Mouse (Mus musculus) neural tube, embryonic 15.5 days (tissue): Measurements from ENCODE around the gene Med24. TPM values are rescaled to one million over a fixed set of nuclear protein-coding genes. Genes with fewer than 3 reads are reported as not detected.

ENCODE experiments used
- ATAC-seq: fragments of 200-750 bp; cut with Nextera tagmentation; 2 replicates; pipeline ENCODE4 v1.8.0; 2017; ENCODE audit warnings: mild to moderate bottlenecking, moderate TSS enrichment, moderate library complexity; ENCODE audit not compliant: low FRiP score
- H3K27ac ChIP-seq: fragments of 300-500 bp; sonication (generic); replicated peaks from 2 replicates; pipeline ENCODE4 v1.5.1; 2015; ENCODE audit warnings: mild to moderate bottlenecking, inconsistent platforms
- H3K27me3 ChIP-seq: fragments of 300-500 bp; sonication (generic); replicated peaks from 2 replicates; pipeline ENCODE4 v1.6.1; 2015; ENCODE audit warnings: inconsistent platforms
- H3K36me3 ChIP-seq: fragments of 300-500 bp; sonication (generic); 2 replicates; pipeline ENCODE4 v1.6.1; 2015; ENCODE audit warnings: inconsistent platforms
- H3K4me1 ChIP-seq: fragments of 300-500 bp; sonication (generic); 2 replicates; pipeline ENCODE4 v1.6.1; 2015; ENCODE audit warnings: inconsistent platforms
- H3K4me2 ChIP-seq: fragments of 300-500 bp; sonication (generic); 2 replicates; pipeline ENCODE4 v1.6.1; 2015; ENCODE audit warnings: inconsistent platforms, mild to moderate bottlenecking, moderate library complexity
- H3K4me3 ChIP-seq: fragments of 300-500 bp; sonication (generic); replicated peaks from 2 replicates; pipeline ENCODE4 v1.5.1; 2015; ENCODE audit warnings: mild to moderate bottlenecking, inconsistent platforms
- H3K9ac ChIP-seq: fragments of 300-500 bp; sonication (generic); replicated peaks from 2 replicates; pipeline ENCODE4 v1.6.1; 2015; ENCODE audit warnings: mild to moderate bottlenecking, inconsistent platforms
- H3K9me3 ChIP-seq: fragments of 300-500 bp; sonication (generic); replicated peaks from 2 replicates; pipeline ENCODE4 v1.6.1; 2016; ENCODE audit warnings: inconsistent platforms
- WGBS: fragments of 180-500 bp; shearing (Covaris S2); methylation state at CpG from one replicate; pipeline ENCODE4 v1.1.7; 2015; ENCODE audit warnings: mixed read lengths; 5-methylcytosine and 5-hydroxymethylcytosine counted together
- polyA plus RNA-seq: library from polyadenylated mRNA; unstranded; fragments of >200 nt; fragmentation: Nextera tagmentation; extraction: Ambion mirVana; gene quantifications from 2 replicates; pipeline ENCODE4 v1.2.1, GENCODE M21; 2015

Med24 gene
- polyA plus RNA-seq, 1 experiment from 2014 or later: 59.6 TPM

DNA sequence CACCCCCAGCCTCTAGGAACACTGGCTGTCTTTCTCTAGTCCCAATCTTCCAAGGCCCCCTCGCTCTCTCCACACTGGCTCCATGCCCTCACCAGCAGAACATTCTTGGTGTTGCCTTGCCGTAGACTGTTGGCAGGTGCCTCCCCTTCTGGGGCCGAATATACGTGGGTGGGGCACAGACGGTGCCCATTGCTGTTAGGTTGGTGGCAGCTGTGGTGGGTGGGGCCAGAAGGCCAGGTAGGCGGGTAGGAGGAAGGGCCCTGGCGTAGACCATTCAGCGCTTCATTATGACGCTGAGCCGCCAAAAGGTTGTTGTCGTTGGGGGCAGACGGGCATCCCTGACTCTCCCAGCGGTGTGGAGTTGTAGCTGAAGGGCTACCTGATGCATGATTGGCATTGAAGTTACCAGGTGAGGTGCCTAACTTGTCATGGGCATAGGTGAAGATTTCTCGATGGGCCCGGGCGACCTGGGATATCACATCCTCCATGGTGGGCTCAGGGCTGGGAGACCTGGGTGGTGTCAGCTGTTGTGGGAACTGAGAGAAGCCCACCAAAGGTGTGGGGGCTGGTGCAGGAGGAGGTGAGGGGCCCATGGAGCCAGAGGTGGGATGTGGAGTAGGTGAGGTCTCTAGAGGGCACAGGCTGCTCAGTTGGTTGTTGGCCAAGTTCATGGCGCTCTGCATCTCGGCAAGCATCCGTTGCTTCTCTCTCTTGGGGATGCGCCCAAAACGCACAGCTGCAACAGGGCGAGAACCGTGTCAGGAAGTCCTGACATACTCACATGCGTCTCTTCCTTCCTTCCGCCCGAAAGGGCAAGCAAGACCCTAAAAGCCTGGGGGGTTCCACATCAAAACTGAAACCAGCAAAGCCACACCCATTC lies 41.1 kb upstream of the Med24 start:
- Histone ChIP-seq H3K9ac (no peak overlapping the region), H3K27me3 (no peaks in the 10 kb centered on the region), H3K4me1 (peaks cover 74% of the 10 kb centered on the region), H3K4me2 (no peak overlapping the region), H3K36me3 (peaks cover 29% of the 10 kb centered on the region), H3K9me3 (no peaks in the 10 kb centered on the region), H3K4me3 (no peak overlapping the region), H3K27ac (no peak overlapping the region)
- 92% methylated on average over 26 of the region's 26 CpGs for WGBS
- ATAC-seq: no peak

DNA sequence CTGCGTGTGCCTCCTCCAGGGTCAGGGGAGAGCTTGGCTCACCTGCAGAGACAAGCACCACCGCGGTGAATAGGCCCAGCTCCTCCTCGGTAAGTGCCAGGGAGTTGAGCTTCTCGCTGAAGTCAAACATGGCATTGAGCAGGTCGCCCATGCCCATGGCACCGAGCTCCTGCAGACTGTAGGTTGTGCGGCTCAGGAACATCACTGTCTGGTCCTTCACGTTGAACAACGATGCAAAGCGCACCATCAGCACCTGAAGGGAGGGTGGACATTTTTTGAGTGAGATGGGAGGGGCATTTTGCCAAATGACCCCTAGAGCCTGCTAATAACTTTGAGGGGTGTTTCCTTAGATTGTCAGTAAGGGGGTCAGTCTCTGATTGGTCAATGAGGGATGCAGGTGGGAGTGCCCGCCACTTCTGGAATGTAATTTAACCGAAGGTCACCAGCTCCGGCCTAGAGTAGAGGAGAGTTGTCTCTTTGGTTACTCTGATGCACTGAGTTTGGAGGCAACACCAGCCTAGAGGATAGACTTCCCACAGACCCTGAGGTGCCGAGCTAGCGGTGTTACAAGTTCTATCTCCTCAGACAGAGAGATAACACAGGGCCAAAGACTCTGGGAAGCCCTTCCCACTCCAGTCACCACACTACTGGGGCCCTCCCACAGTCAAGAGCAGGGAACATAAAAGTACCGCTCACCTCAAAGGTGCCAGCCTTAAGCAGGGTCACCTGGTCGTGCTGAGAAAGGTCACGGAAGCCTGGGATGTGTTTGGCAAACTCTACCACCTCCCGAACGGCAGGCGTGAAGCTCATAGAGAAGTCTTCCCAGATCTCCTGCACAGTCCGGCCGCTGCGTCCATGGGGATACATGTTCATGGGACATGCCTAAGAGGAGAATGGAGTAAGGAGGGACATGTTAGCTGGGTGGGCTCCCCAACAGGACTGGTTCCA lies 40.0 kb upstream of the Med24 start:
- no peaks in the 10 kb centered on the region for H3K9me3 ChIP-seq
- H3K4me3 ChIP-seq: no peak overlapping the region
- WGBS: 90% methylated on average over 25 of the region's 25 CpGs
- H3K4me2 ChIP-seq: no peak overlapping the region
- no peaks in the 10 kb centered on the region for H3K27me3 ChIP-seq
- H3K27ac ChIP-seq: peak overlapping the region; percentile 82
- no peak for ATAC-seq
- H3K4me1 ChIP-seq: peaks cover 68% of the 10 kb centered on the region
- peaks cover 38% of the 10 kb centered on the region for H3K36me3 ChIP-seq
- no peak overlapping the region for H3K9ac ChIP-seq

DNA sequence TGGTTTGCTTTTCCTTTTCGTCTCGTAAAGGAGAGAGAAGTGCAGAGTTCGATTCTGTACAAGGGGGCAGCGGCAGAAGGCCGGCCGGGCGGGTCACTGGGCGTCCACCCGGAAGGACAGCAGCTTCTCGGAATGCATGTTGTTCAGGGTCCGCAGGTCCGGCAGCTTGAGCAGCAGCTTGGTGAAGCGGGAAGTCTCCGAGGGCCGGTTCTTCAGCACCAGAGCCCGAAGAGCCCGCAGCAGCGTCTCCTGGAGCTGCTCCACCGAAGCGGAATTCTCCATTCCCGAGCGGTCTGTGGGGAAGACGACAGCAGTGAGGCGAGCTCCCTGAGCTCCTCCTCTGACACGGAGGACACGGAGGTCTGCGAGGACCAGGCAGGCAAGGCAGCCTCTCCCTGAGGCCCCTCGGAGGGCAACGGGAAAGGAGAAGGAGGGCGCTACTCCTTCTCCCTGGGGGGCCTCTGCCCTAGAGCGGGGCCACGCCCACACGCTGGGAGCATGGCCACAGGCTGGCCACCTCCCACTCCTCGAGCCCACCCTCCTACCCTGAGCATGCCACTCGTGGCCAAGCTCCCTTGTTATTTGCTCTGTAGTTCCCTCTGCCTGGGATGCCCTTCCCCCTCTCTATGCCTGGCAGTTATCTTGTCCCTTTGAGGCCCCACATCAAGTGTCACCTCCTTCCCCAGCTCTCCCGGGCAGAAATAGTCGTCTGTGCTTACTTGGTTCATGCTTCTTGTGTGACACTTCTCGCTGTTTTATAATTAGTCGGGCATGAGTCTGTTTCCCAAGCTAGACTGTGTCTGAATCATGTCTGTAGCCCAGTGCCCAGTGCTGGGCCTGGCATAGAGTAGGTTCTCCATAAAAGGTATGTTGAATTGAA lies 39.1 kb upstream of the Med24 start:
- Histone ChIP-seq H3K4me3 (peak overlapping the region; percentile 9; the same call in 1 of the 2 replicates), H3K4me2 (peak overlapping the region; percentile 41), H3K4me1 (peaks cover 59% of the 10 kb centered on the region), H3K36me3 (peaks cover 47% of the 10 kb centered on the region), H3K27ac (peak overlapping the region; percentile 82), H3K9ac (no peak overlapping the region; the same call in 1 of the 2 replicates), H3K9me3 (no peaks in the 10 kb centered on the region), H3K27me3 (no peaks in the 10 kb centered on the region)
- no peak for ATAC-seq
- 23% methylated on average over 39 of the region's 39 CpGs for WGBS

DNA sequence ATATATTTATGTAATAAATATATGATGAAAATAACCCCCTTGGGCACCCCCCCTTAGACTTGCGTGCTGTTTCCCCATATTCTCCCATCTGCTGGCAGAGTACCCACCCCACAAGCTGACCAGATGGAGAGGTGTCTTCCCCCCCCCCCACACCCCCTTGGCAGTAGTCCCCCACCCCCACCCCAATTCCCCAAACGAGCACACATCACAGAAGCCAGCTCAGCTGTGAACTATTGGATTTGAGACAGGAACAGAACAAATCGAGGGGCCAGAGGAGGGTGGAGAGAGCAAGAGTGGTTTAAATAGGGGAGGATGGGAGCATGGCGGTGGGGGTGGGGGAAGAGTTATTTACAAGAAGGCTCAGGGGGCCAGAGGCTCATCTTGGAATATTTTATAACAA lies 38.5 kb upstream of the Med24 start:
- H3K9me3 ChIP-seq: no peaks in the 10 kb centered on the region
- peaks cover 52% of the 10 kb centered on the region for H3K4me1 ChIP-seq
- H3K4me2 ChIP-seq: peak overlapping the region; percentile 41
- 11% methylated on average over 4 of the region's 4 CpGs for whole genome bisulfite sequencing
- H3K27me3 ChIP-seq: no peaks in the 10 kb centered on the region
- H3K36me3 ChIP-seq: peaks cover 53% of the 10 kb centered on the region
- no peak for ATAC-seq
- peak overlapping the region; percentile 82 for H3K27ac ChIP-seq
- peak overlapping the region; percentile 9; the same call in 1 of the 2 replicates for H3K4me3 ChIP-seq
- no peak overlapping the region for H3K9ac ChIP-seq

DNA sequence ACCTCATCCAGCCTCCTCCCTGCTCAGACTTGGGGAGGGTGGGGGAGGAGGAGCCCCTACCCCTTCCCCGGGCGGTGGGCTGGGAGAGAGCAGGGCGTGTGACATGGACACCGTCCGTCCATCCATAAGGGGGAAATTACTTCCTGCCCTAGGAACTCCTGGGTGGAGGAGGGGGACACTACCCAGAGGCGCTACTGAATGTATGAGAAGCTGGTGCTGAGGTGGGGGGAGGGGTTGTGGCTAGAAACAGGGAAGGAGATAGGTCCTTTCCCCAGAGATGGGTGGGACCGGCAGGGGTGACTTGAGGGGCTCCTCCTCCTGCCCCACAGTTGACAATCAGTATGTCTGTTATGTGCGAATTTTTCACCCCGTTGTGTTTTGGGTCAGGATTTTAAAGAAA lies 38.0 kb upstream of the Med24 start:
- H3K27me3 ChIP-seq: no peaks in the 10 kb centered on the region
- no peak for ATAC-seq
- peaks cover 48% of the 10 kb centered on the region for H3K4me1 ChIP-seq
- WGBS: 16% methylated on average over 9 of the region's 9 CpGs
- H3K4me2 ChIP-seq: 0 out of 2 replicates have a peak overlapping the region, but pooled peaks have one; percentile 7
- peak overlapping the region; percentile 82; the same call in 1 of the 2 replicates for H3K27ac ChIP-seq
- no peak overlapping the region for H3K9ac ChIP-seq
- H3K9me3 ChIP-seq: no peaks in the 10 kb centered on the region
- no peak overlapping the region for H3K4me3 ChIP-seq
- H3K36me3 ChIP-seq: peaks cover 56% of the 10 kb centered on the region

DNA sequence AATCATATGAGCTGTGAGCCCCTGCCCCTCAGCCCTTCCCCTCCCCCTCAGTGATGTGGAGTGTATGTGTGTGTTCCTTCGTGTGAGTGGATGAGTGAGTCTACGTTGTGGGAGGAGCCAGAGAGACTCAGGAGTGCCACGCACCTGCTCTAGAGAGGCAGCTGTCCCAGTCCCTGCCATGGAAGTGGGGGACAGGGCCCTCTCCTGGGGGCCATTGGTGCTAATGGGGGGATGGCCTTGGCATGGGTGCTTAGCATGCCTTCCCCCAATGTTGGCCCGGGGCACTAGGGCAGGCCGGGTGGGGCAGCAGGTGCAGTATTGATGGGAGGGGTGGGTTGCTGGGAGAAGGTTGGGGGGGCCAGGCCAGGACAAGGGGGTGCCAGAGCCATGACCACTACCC lies 37.6 kb upstream of the Med24 start:
- peak overlapping the region; percentile 60; the same call in 1 of the 2 replicates for H3K27ac ChIP-seq
- H3K4me1 ChIP-seq: peaks cover 43% of the 10 kb centered on the region
- peaks cover 61% of the 10 kb centered on the region for H3K36me3 ChIP-seq
- ATAC-seq: 0 out of 2 replicates have a peak, but pooled peaks have one; percentile 6
- H3K4me3 ChIP-seq: no peak overlapping the region
- H3K4me2 ChIP-seq: 0 out of 2 replicates have a peak overlapping the region, but pooled peaks have one; percentile 7
- H3K9me3 ChIP-seq: no peaks in the 10 kb centered on the region
- 23% methylated on average over 5 of the region's 5 CpGs for WGBS
- H3K27me3 ChIP-seq: no peaks in the 10 kb centered on the region
- no peak overlapping the region; the same call in 1 of the 2 replicates for H3K9ac ChIP-seq

DNA sequence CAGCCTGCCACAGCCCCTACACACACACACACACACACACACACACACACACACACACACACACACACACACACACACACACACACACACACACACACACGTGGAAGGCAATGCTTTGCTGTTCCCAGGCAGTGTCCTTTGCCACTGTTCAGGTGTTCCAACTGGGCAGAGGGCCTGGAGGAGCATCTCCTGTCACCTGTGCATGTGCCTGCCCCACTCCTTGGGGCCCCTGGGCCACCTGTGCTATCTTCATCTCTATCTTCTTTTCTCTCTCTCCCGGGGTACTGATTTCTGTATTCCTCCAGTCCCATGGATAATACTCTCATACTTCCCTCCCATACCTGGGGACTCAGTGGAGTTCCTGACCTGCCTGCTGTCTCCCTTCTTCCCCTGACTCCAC lies 37.1 kb upstream of the Med24 start:
- Histone ChIP-seq H3K9me3 (no peaks in the 10 kb centered on the region), H3K4me2 (no peak overlapping the region), H3K27ac (peak overlapping the region; percentile 60; the same call in 1 of the 2 replicates), H3K9ac (no peak overlapping the region; the same call in 1 of the 2 replicates), H3K4me1 (peaks cover 41% of the 10 kb centered on the region), H3K4me3 (no peak overlapping the region), H3K36me3 (peaks cover 64% of the 10 kb centered on the region), H3K27me3 (no peaks in the 10 kb centered on the region)
- no peak for ATAC-seq
- WGBS: 19% methylated on average over 2 of the region's 2 CpGs

DNA sequence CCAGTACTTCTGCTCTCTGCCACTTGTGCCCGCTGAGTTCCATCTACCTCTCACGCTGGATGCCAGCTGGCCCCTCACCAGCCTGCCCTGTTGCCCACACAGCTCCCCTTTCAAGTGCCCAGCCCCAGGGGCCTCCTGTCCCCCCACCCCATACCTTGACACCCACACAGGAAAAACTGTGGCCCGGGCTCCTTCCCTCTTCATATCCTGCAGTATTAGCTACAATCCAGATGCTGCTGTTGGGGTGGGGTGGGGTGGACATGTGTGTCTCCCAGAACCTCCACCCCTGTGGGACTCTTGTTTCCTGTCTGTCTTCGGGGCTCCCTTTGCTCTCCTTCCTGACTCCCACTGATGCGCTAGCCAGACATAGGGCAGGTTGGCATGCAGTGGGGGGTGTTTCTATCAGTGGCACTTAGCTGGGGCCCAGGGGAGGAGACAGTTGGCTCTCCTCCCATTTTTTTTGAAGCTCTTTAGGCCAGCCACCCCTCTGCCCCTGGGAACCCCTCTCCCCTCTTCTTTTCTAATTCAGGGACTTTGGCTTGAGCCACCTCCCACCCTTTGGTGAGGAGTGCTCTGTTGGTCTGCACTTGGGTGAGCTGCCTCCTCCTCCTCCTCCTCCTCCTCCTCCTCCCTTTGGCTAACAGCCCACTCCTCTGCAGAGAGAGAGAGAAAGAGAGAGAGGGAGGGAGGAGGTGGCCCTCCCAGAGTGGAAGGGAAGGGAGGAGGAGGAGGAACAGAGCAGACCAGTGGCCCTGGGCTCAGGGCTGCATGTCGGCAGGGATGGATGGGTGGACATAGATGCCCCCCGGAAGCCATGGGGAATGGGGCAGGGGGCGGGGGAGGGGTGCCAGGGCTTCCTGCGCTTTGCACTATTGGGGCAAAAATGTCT lies 36.4 kb upstream of the Med24 start:
- H3K27ac ChIP-seq: peak overlapping the region; percentile 70
- H3K4me3 ChIP-seq: no peak overlapping the region
- no peak overlapping the region for H3K9ac ChIP-seq
- no peak overlapping the region for H3K4me2 ChIP-seq
- H3K27me3 ChIP-seq: no peaks in the 10 kb centered on the region
- H3K9me3 ChIP-seq: no peaks in the 10 kb centered on the region
- H3K4me1 ChIP-seq: peaks cover 41% of the 10 kb centered on the region
- peak; percentile 13; the same call in 1 of the 2 replicates for ATAC-seq
- WGBS: 44% methylated on average over 5 of the region's 9 CpGs
- H3K36me3 ChIP-seq: peaks cover 68% of the 10 kb centered on the region

DNA sequence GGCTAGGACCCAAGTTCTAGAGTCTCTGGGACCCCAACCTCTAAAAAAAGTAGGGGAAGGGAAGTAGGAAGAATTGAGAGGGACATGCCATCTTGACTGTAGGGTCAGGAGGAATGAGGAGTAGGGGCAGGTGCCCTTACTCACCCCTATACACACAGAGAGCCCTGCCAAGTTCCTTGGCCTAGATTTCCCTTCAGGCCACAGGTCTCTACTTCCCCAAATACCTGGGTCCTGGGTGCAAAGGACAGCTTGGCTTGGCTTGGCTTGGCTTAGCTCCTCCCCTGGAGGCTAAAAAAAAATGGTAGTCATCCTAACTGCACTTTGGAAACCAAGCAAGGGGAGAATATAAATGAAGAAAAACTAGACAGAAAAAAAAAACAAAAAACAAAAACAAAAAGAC lies 35.5 kb upstream of the Med24 start:
- H3K9ac ChIP-seq: no peak overlapping the region

DNA sequence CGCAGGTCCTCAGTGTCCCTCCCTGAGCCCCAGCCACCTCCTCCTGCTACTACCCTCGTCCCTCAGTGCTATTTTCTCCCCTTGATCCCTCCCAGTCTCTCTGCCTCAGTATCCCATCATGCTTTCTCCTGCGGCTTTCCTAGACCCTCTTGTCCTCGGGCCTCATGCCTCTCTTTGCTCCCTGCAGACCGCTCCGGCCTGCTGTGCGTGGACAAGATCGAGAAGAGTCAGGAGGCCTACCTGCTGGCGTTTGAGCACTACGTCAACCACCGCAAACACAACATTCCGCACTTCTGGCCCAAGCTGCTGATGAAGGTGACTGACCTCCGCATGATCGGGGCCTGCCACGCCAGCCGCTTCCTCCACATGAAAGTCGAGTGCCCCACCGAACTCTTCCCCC lies 34.9 kb upstream of the Med24 start:
- no peak overlapping the region for H3K27ac ChIP-seq
- no peak for ATAC-seq
- no peaks in the 10 kb centered on the region for H3K27me3 ChIP-seq
- no peaks in the 10 kb centered on the region for H3K9me3 ChIP-seq
- H3K4me2 ChIP-seq: no peak overlapping the region
- H3K36me3 ChIP-seq: peaks cover 60% of the 10 kb centered on the region
- peaks cover 41% of the 10 kb centered on the region for H3K4me1 ChIP-seq
- no peak overlapping the region for H3K9ac ChIP-seq
- H3K4me3 ChIP-seq: no peak overlapping the region
- WGBS: 88% methylated on average over 18 of the region's 18 CpGs

More for the DNA sequence above, 35.5 kb upstream of the Med24 start:
- ATAC-seq: no peak
- Histone ChIP-seq H3K27me3 (no peaks in the 10 kb centered on the region), H3K27ac (peak overlapping the region; percentile 70; the same call in 1 of the 2 replicates), H3K4me1 (peaks cover 41% of the 10 kb centered on the region), H3K36me3 (peaks cover 63% of the 10 kb centered on the region), H3K9me3 (no peaks in the 10 kb centered on the region), H3K4me2 (no peak overlapping the region), H3K4me3 (no peak overlapping the region)
